Mouse (Mus musculus) cerebellum, adult 8-10 months (tissue): ENCODE measurements around the gene Rgs6.

Experiments used
- DNase-seq: peaks from one replicate; pipeline ENCODE4 v3.0.0; 2022

Gene Rgs6

GRCm38 (mm10) chr12:83044621-83044990 lies 456.5 kb downstream of the Rgs6 start:
- no peak for DNase-seq

DNA sequence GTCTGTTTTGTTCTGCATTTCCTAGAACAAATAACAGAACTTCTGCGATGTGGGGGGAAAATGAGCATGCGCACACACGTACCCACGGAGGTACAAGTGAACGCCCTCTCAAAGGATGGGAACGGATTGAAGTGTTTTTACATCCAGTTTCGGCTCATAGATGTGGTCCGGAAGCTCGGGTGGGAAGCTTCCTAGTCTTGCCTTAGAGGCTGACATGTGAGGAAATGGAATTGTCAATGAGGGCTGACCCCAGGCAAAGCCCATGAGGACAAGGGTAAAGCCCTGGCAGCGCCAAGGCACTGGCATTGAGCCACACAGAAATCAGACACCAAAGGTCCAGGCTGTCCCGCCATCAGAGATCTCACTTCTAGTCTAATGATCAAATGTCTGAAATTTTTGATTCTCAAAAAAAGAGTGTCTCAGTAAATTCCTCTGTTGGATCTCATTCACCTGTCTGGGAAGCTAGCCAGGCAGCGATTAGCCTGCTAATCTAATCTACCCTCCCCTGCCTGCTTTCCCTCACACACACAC lies 457.0 kb downstream of the Rgs6 start:
- DNase-seq, result peak; percentile 24

DNA sequence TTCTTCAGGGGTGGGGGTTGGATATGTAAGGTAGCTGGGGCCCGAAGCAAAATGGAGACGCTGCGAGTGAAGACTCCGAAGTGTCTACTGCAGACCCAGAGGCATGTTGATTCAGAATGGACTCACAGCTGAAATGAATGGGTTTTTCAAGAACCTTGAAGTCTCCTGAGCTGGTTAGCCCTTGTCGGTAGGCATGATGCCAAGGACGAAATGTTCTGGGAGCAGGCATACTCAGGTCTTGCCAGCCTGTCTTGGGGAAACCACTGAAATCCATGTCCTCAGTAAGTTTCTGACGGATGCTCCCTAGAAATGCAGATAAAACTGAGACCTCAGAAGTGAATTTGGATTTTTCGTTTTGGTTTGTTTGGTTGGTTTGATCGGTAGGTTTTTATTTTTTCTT lies 458.6 kb downstream of the Rgs6 start:
- no peak for DNase-seq

- no peak for DNase-seq
Measured at GRCm38 (mm10) chr12:83047710-83048109, 459.6 kb downstream of the Rgs6 start.

- DNase-seq, result no peak
Measured at GRCm38 (mm10) chr12:83050514-83050913, 462.4 kb downstream of the Rgs6 start.

GRCm38 (mm10) chr12:83052391-83052790 lies 464.3 kb downstream of the Rgs6 start:
- DNase-seq, result no peak

- no peak for DNase-seq
Measured at GRCm38 (mm10) chr12:83055690-83056089, 467.6 kb downstream of the Rgs6 start.

DNA sequence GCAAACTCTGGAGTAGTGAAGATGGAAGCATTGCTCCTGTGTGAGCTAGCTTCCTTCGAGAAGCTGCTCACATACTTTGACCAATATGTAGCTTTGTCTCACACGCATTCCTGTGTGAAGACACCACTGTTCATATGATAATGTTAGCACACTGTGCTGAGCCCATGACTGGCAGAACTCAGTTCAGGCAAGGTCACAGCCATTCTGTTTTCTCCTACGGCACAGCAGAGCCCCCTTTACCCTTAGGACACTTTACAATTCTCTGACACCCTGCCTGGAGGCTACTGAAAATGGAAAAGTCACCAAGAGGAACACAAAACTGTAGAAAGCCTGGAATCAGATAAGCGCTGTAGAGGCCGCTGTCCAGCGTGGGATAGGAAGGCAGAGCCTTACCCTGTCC lies 478.3 kb downstream of the Rgs6 start:
- DNase-seq, result no peak

GRCm38 (mm10) chr12:83070848-83071247 lies 482.8 kb downstream of the Rgs6 start:
- no peak for DNase-seq

- DNase-seq, result peak; percentile 47
Measured at GRCm38 (mm10) chr12:83072181-83072887, 484.2 kb downstream of the Rgs6 start.

DNA sequence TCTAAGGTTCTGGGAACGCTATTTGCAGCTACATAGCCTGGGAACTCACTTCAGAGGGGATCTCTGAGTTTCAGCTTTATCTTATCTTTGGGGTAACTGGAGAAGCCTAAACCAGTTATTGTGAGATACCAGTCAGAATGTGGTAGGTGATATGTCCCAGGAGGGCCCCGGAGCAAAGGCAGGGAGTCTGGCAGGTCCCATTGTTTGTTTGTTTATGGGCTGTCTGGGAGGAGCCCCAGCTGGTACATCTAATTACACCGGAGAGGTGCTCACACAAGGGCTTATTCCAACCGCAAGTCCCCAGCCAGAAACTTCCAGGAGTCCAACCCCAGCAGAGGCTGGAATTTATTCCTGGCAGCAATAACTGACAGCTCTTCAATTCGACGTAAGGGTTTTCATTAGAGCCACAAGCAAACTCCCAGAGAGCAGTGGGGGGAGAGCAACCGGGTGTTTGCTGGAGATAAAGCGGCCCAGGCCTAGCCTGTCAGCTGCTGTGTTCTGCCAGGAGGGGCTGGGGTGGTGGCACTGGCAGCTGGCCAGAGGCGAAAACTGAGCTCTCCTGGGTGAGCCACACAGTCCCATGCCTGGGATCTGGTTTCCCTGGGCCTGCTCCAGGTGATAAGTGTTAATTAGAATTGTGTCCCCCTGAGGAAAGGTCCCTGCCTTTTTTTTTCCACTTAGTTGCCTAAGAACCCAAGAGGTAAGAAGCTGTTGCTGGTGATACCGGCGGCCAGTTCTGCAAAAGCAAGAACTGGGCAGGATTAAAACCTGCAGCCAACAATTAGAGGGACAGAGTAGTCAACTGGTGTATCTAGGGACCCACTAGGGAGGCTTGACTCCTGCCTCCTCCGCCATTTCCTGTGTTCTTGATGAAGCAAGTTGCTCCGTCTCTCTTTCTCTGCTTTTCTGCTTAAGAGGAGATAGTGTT lies 485.1 kb downstream of the Rgs6 start:
- DNase-seq, result no peak

DNA sequence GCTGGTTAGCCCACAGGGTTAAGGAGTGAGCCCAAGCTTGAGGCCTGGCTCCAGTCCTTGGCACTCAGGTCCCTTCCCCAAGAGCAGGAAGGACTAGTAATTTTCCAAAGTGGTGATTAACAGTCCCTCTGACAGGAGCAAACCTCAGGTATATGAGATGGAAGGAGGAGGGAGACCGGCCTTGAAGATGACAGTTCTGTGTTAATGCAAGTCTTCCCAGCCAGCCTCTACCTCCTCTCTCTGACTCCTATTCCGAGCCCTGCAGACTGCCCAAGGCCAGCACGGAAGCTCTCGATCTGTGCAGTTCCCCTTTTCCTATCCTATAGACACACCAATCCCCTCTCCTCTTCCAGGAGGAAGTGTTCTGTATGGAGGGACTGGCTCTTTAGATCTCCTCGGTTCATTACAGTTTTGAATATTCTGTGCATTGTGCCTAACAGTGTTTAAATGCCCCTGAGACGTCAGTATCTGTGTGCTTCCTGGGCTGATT lies 485.8 kb downstream of the Rgs6 start:
- no peak for DNase-seq

DNA sequence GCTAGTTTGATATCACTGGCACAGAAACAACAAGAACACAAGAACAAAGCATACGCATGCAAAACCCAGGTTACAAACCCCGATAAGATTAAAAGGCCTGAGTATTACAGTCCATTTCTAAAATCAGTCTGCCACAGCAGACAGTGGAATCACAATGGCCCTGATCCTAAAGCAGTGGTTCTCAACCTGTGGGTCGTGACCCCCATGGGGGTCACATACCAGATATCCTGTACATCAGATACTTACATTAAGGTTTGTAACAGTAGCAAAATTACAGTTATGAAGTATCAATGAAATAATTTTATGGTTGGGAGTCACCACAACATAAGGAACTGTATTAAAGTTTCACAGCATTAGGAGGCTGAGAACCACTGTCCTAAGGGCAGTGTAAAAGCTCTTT lies 488.1 kb downstream of the Rgs6 start:
- DNase-seq, result no peak

DNA sequence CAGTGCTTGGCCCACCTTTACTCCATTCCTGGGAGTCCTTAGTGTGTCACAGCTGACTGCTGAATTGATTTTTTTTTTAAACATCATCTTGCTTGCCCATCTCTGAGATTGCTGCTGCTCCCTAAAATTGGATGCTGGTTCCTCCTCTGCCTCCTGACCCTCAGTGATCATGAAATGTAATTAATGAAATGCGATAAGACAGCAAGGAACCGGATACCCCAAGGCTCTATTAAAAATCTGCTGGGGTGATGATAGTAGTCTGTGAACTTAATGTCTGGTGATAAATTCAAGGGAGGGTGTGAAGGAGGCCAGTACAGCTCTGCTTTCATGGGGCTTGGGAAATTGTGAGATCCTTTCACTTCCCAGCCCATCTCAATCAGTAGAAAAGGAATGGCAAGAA lies 489.4 kb downstream of the Rgs6 start:
- no peak for DNase-seq

- no peak for DNase-seq
Measured at GRCm38 (mm10) chr12:83083427-83083826, 495.3 kb downstream of the Rgs6 start.

- DNase-seq, result no peak
Measured at GRCm38 (mm10) chr12:83084614-83085013, 496.5 kb downstream of the Rgs6 start.

DNA sequence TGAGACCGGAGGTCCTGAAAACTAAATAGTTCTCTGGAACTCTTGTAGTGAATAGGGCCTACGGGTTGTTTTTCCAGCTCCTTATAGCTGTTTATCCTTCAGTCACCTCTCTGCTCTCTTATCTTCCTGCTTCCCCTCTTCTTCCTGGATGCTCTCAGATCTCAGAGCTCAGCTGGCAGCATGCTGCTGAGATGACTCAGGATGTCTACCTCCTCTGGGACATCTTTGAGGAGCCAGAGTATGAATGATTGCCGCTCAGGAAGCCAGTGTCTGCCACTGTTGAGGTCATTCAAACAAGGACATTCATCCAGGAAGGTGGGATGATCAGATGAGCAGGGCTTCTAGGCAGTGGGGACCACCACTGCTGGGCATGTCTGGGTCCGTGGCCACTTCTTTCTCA lies 498.9 kb downstream of the Rgs6 start:
- DNase-seq, result no peak

DNA sequence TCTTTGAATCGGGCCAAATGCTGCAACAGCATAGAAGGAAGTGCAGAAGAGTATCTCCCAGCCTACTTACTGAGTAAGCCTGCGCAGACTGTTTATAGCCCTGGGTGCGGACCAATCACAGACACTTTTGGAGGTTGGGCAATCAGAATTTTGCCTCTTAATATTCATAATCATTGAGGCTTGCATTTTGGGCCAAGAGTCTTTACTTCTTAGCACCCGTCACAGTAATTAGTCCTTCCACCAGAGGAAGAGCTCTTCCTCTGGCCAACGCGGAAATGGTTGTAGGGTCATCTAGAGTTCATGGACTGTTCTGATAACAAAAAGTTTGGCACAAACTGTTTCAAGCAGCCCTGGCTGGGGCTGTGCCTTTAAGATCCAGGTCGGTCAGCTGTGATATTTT lies 499.5 kb downstream of the Rgs6 start:
- DNase-seq, result no peak

- DNase-seq, result no peak
Measured at GRCm38 (mm10) chr12:83092001-83092400, 503.9 kb downstream of the Rgs6 start.

DNA sequence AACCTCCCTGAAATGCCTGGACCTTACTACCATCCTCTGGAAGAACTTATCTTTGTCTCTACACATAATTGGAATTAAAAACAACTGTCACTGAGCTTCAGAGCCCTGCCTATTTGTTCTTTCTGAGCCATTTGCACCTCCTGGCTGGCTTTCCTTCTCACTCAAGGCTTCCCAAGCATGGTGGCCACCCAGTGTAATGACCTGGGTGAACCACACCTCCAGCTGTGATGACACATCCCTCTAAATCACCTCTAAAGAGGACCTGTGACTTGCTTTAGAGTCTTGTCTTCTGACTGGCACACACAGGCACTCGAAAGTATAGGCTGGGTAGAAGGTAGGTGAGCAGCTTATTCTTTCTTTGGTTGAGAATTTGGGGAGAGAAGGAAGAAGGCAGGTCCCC lies 509.7 kb downstream of the Rgs6 start:
- no peak for DNase-seq

DNA sequence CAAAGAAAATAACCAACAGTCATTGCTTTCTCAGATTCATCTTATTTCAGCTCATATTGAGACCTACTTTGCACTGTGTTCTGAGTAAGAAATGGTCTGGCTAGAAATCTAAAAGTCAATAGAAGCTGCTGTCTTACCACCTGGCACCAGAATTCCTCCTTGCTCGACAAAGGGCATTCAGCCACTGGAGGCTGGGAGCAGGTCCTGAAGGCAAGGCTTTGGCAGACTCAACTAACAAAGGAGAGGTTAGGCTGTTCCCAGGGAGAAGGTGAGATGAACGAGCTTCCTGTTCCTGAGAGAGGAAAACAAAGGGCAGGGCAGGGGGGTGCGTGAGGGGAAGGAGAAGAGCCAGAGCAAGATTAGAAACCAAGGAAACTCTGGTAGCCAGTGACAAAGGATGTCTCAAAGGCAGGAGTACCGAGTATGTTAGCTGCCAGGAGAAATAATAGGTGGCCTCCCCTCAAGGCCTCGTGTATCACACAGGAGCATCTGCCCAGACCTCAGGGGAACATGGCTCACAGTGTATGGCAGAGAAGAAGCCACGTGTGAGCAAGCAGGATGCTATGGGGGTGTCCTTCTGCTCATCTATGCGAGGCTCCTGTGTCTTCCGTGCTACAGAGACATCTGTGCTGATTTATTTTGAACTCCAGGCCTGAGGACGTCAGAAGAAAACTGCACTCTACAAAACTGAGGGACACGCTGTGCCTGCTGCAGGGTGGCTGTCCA lies 510.7 kb downstream of the Rgs6 start:
- no peak for DNase-seq

- DNase-seq, result no peak
Measured at GRCm38 (mm10) chr12:83099920-83100319, 511.8 kb downstream of the Rgs6 start.

GRCm38 (mm10) chr12:83100413-83100812 lies 512.3 kb downstream of the Rgs6 start:
- no peak for DNase-seq
